Mouse (Mus musculus) neural tube, embryonic 11.5 days (tissue): ENCODE measurements around the gene Msl1. TPM values are rescaled to one million over a fixed set of nuclear protein-coding genes. Genes with fewer than 3 reads are reported as not detected.

Experiments
- ATAC-seq: fragments of 200-750 bp; cut with Nextera tagmentation; 2 replicates; pipeline ENCODE4 v1.8.0; 2017; ENCODE audit warnings: moderate number of reproducible peaks, mild to moderate bottlenecking, moderate TSS enrichment, moderate library complexity; ENCODE audit not compliant: insufficient read depth, low FRiP score, low TSS enrichment
- DNase-seq: peaks from one replicate; pipeline ENCODE4 v3.0.0-alpha.2; 2015; ENCODE audit warnings: low spot score
- H3K27ac ChIP-seq: fragments of 300-500 bp; sonication (generic); 2 replicates; pipeline ENCODE4 v1.5.1; 2014; ENCODE audit warnings: low read depth, mild to moderate bottlenecking, low read length
- H3K27me3 ChIP-seq: fragments of 300-500 bp; sonication (generic); 2 replicates; pipeline ENCODE4 v1.6.1; 2014; ENCODE audit warnings: mild to moderate bottlenecking, low read length, mixed read lengths; ENCODE audit not compliant: control insufficient read depth, insufficient read depth
- H3K36me3 ChIP-seq: fragments of 300-500 bp; sonication (generic); 2 replicates; pipeline ENCODE4 v1.6.1; 2014; ENCODE audit warnings: mild to moderate bottlenecking, low read length, moderate library complexity, mixed read lengths; ENCODE audit not compliant: control insufficient read depth, insufficient read depth
- H3K4me1 ChIP-seq: fragments of 300-500 bp; sonication (generic); 2 replicates; pipeline ENCODE4 v1.6.1; 2014; ENCODE audit warnings: low read length, mixed read lengths; ENCODE audit not compliant: control insufficient read depth, insufficient read depth
- H3K4me2 ChIP-seq: fragments of 300-500 bp; sonication (generic); 2 replicates; pipeline ENCODE4 v1.6.1; 2014; ENCODE audit warnings: low read depth, mild to moderate bottlenecking, moderate library complexity
- H3K4me3 ChIP-seq: fragments of 300-500 bp; sonication (generic); 2 replicates; pipeline ENCODE4 v1.5.1; 2014; ENCODE audit warnings: low read depth, low read length
- H3K9ac ChIP-seq: fragments of 300-500 bp; sonication (generic); 2 replicates; pipeline ENCODE4 v1.6.1; 2014; ENCODE audit warnings: mild to moderate bottlenecking, low read length
- H3K9me3 ChIP-seq: fragments of 300-500 bp; sonication (generic); 2 replicates; pipeline ENCODE4 v1.6.1; 2016; ENCODE audit warnings: low read length; ENCODE audit not compliant: control insufficient read depth
- WGBS: fragments of 180-500 bp; shearing (Covaris S2); extraction: QIAGEN DNeasy Blood & Tissue Kit; methylation state at CpG from one replicate; pipeline ENCODE4 v1.1.7; 2014; 5-methylcytosine and 5-hydroxymethylcytosine counted together
- polyA plus RNA-seq: library from polyadenylated mRNA; unstranded; fragments of >200 nt; fragmentation: Nextera tagmentation; extraction: Ambion mirVana; gene quantifications from 2 replicates; pipeline ENCODE4 v1.2.1, GENCODE M21; 2014

Gene Msl1
- polyA plus RNA-seq, 1 experiment from 2014 or later = 24.2 TPM

DNA sequence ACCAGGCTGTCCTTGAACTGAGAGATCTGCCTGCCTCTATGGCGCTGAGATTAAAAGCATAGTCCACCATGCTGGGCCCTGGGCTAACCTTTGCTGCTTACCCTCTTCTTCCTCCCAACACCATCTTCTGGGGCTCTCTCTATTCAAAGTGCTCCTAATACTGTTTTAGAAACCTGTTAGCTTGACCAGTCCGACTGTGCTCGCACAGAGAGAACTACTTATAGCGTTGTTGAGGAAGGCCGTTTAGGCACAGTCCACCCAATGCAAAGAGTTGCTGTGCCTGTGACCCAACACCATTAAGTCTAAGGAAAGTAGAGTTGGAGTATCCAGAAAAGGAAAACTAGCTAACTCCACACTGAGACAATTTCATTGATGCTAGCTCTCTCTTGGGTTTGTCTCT is 7.2 kb upstream of the Msl1 start:
- Histone ChIP-seq H3K4me3 (no peak overlapping the region), H3K27ac (no peak overlapping the region), H3K9me3 (no peaks in the 10 kb centered on the region), H3K27me3 (no peaks in the 10 kb centered on the region), H3K4me1 (peaks cover 13% of the 10 kb centered on the region), H3K9ac (no peak overlapping the region), H3K4me2 (no peak overlapping the region), H3K36me3 (no peaks in the 10 kb centered on the region)
- WGBS = 96% methylated on average over 5 of the region's 5 CpGs
- no peak for DNase-seq
- no peak for ATAC-seq

GRCm38 (mm10) chr11:98788550-98789218 is 6.6 kb upstream of the Msl1 start:
- H3K4me3 ChIP-seq = peak overlapping the region; percentile 31
- H3K36me3 ChIP-seq = no peaks in the 10 kb centered on the region
- peaks cover 11% of the 10 kb centered on the region for H3K4me1 ChIP-seq
- peak overlapping the region; percentile 2; the same call in 1 of the 2 replicates for H3K9ac ChIP-seq
- H3K9me3 ChIP-seq = no peaks in the 10 kb centered on the region
- DNase-seq (peak; percentile 88), ATAC-seq (peak; percentile 78; the same call in 1 of the 2 replicates)
- 17% methylated on average over 18 of the region's 18 CpGs for WGBS
- no peaks in the 10 kb centered on the region for H3K27me3 ChIP-seq
- no peak overlapping the region for H3K27ac ChIP-seq
- peak overlapping the region; percentile 78 for H3K4me2 ChIP-seq

GRCm38 (mm10) chr11:98789219-98789807 is 6.0 kb upstream of the Msl1 start:
- peak overlapping the region; percentile 31 for H3K4me3 ChIP-seq
- ATAC-seq = no peak
- under 1% methylated on average over 25 of the region's 25 CpGs for WGBS
- no peak for DNase-seq
- H3K27ac ChIP-seq = no peak overlapping the region
- no peaks in the 10 kb centered on the region for H3K27me3 ChIP-seq
- no peaks in the 10 kb centered on the region for H3K36me3 ChIP-seq
- H3K9ac ChIP-seq = peak overlapping the region; percentile 30; the same call in 1 of the 2 replicates
- peak overlapping the region; percentile 78 for H3K4me2 ChIP-seq
- no peaks in the 10 kb centered on the region for H3K9me3 ChIP-seq
- H3K4me1 ChIP-seq = peaks cover 13% of the 10 kb centered on the region

GRCm38 (mm10) chr11:98789824-98790223 is 5.5 kb upstream of the Msl1 start:
- Histone ChIP-seq H3K27ac (no peak overlapping the region), H3K9me3 (no peaks in the 10 kb centered on the region), H3K27me3 (no peaks in the 10 kb centered on the region), H3K4me1 (peaks cover 13% of the 10 kb centered on the region), H3K4me2 (peak overlapping the region; percentile 78), H3K36me3 (no peaks in the 10 kb centered on the region), H3K4me3 (peak overlapping the region; percentile 31; the same call in 1 of the 2 replicates), H3K9ac (no peak overlapping the region)
- ATAC-seq = no peak
- WGBS = 41% methylated on average over 5 of the region's 5 CpGs
- no peak for DNase-seq

- DNase-seq (no peak), ATAC-seq (no peak)
- no peaks in the 10 kb centered on the region for H3K36me3 ChIP-seq
- H3K4me3 ChIP-seq = no peak overlapping the region
- no peak overlapping the region for H3K4me2 ChIP-seq
- H3K27ac ChIP-seq = no peak overlapping the region
- H3K9me3 ChIP-seq = no peaks in the 10 kb centered on the region
- H3K27me3 ChIP-seq = no peaks in the 10 kb centered on the region
- H3K4me1 ChIP-seq = peaks cover 13% of the 10 kb centered on the region
- 88% methylated on average over 5 of the region's 5 CpGs for WGBS
- no peak overlapping the region for H3K9ac ChIP-seq
Measured at GRCm38 (mm10) chr11:98790631-98791205, 4.6 kb upstream of the Msl1 start.

DNA sequence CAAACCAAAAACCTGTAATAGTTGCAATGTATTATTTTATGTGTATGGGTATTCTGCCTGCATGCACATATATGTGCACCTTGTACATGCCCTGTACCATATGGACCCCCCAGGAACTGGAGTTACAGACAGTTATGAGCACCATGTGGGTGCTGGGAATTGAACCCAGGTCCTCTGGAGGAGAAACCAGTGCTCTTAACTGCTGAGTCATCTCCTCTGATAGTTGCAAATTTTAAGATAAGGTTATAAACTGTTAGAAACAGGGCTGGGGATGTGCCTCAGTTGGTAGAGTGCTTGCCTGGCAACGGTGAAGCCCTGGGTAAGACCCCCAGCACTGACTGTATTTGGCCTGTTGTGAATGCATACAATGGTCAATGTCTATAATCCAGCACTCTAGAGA is 3.9 kb upstream of the Msl1 start:
- 80% methylated on average over 1 of the region's 1 CpGs for WGBS
- Histone ChIP-seq H3K9me3 (no peaks in the 10 kb centered on the region), H3K4me1 (peaks cover 10% of the 10 kb centered on the region), H3K4me2 (no peak overlapping the region), H3K4me3 (no peak overlapping the region), H3K9ac (no peak overlapping the region), H3K27me3 (no peaks in the 10 kb centered on the region), H3K36me3 (no peaks in the 10 kb centered on the region), H3K27ac (no peak overlapping the region)
- no peak for DNase-seq
- ATAC-seq = no peak

GRCm38 (mm10) chr11:98792081-98792480 is 3.2 kb upstream of the Msl1 start:
- H3K27ac ChIP-seq = no peak overlapping the region
- no peaks in the 10 kb centered on the region for H3K27me3 ChIP-seq
- peaks cover 7% of the 10 kb centered on the region for H3K4me1 ChIP-seq
- ATAC-seq (no peak), DNase-seq (no peak)
- H3K36me3 ChIP-seq = no peaks in the 10 kb centered on the region
- H3K4me3 ChIP-seq = no peak overlapping the region
- H3K4me2 ChIP-seq = no peak overlapping the region
- WGBS = 24% methylated on average over 4 of the region's 4 CpGs
- no peak overlapping the region for H3K9ac ChIP-seq
- no peaks in the 10 kb centered on the region for H3K9me3 ChIP-seq

DNA sequence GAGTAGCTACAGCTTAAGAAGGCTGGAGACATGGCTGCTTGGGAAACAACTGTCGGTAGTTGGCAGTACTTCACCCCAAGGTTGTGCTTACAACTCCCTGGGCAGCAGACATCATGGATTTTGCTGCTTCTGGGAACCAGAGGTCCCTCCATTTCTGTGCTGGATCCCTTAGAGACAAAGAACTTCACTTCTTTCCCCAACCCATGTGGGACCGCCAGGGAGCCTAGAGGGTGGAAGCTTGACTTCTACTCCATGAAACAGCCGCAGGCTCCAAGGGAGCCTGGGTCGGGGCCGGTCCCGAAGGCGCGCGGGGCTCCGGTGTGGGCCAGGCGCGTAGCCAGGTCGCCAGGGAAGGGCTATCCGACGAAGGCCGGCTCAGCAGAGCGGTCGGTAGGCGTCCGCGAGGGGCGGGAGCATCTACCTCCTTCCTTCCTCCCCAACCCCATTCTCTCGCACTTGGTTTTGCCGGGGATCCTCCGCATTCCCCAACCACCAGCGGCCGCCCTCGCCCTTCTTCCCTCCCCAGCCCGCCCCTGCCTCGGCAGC is 774 bp upstream of the Msl1 start:
- peak overlapping the region; percentile 100 for H3K4me3 ChIP-seq
- no peaks in the 10 kb centered on the region for H3K27me3 ChIP-seq
- peaks cover 21% of the 10 kb centered on the region for H3K4me1 ChIP-seq
- peak overlapping the region; percentile 95 for H3K4me2 ChIP-seq
- DNase-seq = no peak
- peak; percentile 58; the same call in 1 of the 2 replicates for ATAC-seq
- peak overlapping the region; percentile 99 for H3K9ac ChIP-seq
- no peaks in the 10 kb centered on the region for H3K36me3 ChIP-seq
- WGBS = under 1% methylated on average over 23 of the region's 30 CpGs
- peak overlapping the region; percentile 99 for H3K27ac ChIP-seq
- no peaks in the 10 kb centered on the region for H3K9me3 ChIP-seq
